Mouse (Mus musculus) embryonic facial prominence, embryonic 11.5 days (tissue): Measurements from ENCODE around the gene Minos1. TPM values are rescaled to one million over a fixed set of nuclear protein-coding genes. Genes with fewer than 3 reads are reported as not detected.

Experiments used
- ATAC-seq: fragments of 200-750 bp; cut with Nextera tagmentation; replicated peaks from 2 replicates; pipeline ENCODE4 v1.8.0; 2017; ENCODE audit warnings: low read depth; ENCODE audit not compliant: insufficient number of reproducible peaks, low FRiP score, low TSS enrichment
- DNase-seq: peaks from one replicate; pipeline ENCODE4 v3.0.0-alpha.2; 2015; ENCODE audit warnings: low spot score
- H3K27ac ChIP-seq: fragments of 300-500 bp; sonication (generic); replicated peaks from 2 replicates; pipeline ENCODE4 v1.5.1; 2014; ENCODE audit warnings: mild to moderate bottlenecking, low read depth, low read length, control low read depth
- H3K27me3 ChIP-seq: fragments of 300-500 bp; sonication (generic); 2 replicates; pipeline ENCODE4 v1.6.1; 2014; ENCODE audit warnings: mild to moderate bottlenecking, low read length, moderate library complexity, mixed read lengths; ENCODE audit not compliant: control insufficient read depth, insufficient read depth
- H3K36me3 ChIP-seq: fragments of 300-500 bp; sonication (generic); replicated peaks from 2 replicates; pipeline ENCODE4 v1.6.1; 2014; ENCODE audit warnings: low read depth, mild to moderate bottlenecking, low read length, moderate library complexity, mixed read lengths; ENCODE audit not compliant: control insufficient read depth, insufficient read depth
- H3K4me1 ChIP-seq: fragments of 300-500 bp; sonication (generic); 2 replicates; pipeline ENCODE4 v1.6.1; 2014; ENCODE audit warnings: low read length, mixed read lengths; ENCODE audit not compliant: control insufficient read depth, insufficient read depth
- H3K4me2 ChIP-seq: fragments of 300-500 bp; sonication (generic); 2 replicates; pipeline ENCODE4 v1.6.1; 2014; ENCODE audit warnings: low read depth, mild to moderate bottlenecking, control low read depth, low read length, moderate library complexity
- H3K4me3 ChIP-seq: fragments of 300-500 bp; sonication (generic); 2 replicates; pipeline ENCODE4 v1.5.1; 2014; ENCODE audit warnings: low read depth, low read length, control low read depth
- H3K9ac ChIP-seq: fragments of 300-500 bp; sonication (generic); replicated peaks from 2 replicates; pipeline ENCODE4 v1.6.1; 2014; ENCODE audit warnings: mild to moderate bottlenecking, control low read depth, low read length
- H3K9me3 ChIP-seq: fragments of 300-500 bp; sonication (generic); replicated peaks from 2 replicates; pipeline ENCODE4 v1.6.1; 2016; ENCODE audit warnings: mild to moderate bottlenecking, low read length, inconsistent platforms, mixed read lengths; ENCODE audit not compliant: control insufficient read depth
- WGBS: fragments of 180-500 bp; shearing (Covaris S2); extraction: QIAGEN DNeasy Blood & Tissue Kit; methylation state at CpG from one replicate; pipeline ENCODE4 v1.1.7; 2014; 5-methylcytosine and 5-hydroxymethylcytosine counted together
- polyA plus RNA-seq: library from polyadenylated mRNA; unstranded; fragments of >200 nt; fragmentation: Nextera tagmentation; extraction: Ambion mirVana; gene quantifications from 2 replicates; pipeline ENCODE4 v1.2.1, GENCODE M21; 2014

The Minos1 gene
- polyA plus RNA-seq, 1 experiment from 2014 or later, result 522 TPM

DNA sequence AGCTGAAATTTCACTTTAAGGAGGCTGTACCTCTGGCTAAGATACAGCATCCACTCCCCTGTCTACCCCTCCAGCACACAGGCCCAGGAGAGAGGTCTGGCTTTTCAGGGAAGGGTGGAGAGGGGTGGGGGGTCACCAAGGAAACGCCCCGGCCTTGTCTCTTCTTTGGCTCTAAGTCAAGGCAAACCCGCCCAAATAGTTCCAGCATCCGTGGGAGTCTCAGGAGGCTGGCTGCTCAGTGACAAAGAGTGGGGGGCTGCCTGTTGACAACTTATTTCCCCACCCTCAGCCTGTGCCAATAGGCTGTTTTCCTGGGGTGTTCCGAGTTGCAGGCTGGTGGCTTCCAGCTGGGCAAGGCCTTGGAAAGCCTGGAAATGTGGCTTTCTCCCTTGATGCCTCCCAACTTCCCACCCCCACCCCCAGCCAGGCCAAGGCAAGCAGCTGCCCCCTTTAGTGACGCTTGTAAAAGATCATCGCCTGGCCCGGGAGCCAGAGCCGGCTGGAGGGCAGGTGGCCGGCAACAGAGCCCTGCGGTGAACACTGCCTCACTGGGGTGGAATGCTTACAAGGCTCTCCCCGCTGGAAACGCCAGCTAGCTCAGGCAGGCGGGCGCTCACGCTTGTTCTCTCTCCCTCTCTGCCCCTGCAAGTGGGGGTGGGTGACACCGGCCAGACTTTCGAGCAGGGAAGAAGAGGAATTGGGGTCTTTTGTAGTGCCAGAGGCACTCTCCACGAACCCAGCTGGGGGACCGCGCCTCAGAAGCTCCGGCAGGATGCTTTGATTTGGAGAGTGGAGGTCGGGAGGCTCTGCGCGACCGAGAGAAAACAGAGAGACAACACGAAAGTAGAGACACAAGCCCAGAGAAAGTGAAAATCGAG, 39.2 kb downstream of the Minos1 start:
- Histone ChIP-seq H3K27ac (peak overlapping the region; percentile 53), H3K9ac (peak overlapping the region; percentile 85), H3K27me3 (peaks cover 5% of the 10 kb centered on the region; the same call in 1 of the 2 replicates), H3K36me3 (no peaks in the 10 kb centered on the region), H3K4me1 (peaks cover 3% of the 10 kb centered on the region; the same call in 1 of the 2 replicates), H3K9me3 (no peaks in the 10 kb centered on the region), H3K4me3 (peak overlapping the region; percentile 63), H3K4me2 (peak overlapping the region; percentile 82)
- 3% methylated on average over 28 of the region's 28 CpGs for WGBS
- 0 out of 2 replicates have a peak, but pooled peaks have one; percentile 35 for ATAC-seq
- peak; percentile 57 for DNase-seq

GRCm38 (mm10) chr4:139091066-139091465, 39.8 kb downstream of the Minos1 start:
- Histone ChIP-seq H3K4me2 (peak overlapping the region; percentile 82), H3K4me1 (peaks cover 3% of the 10 kb centered on the region; the same call in 1 of the 2 replicates), H3K9me3 (no peaks in the 10 kb centered on the region), H3K27ac (peak overlapping the region; percentile 53; the same call in 1 of the 2 replicates), H3K9ac (peak overlapping the region; percentile 85), H3K27me3 (peaks cover 5% of the 10 kb centered on the region; the same call in 1 of the 2 replicates), H3K36me3 (no peaks in the 10 kb centered on the region), H3K4me3 (peak overlapping the region; percentile 63)
- 14% methylated on average over 7 of the region's 7 CpGs for WGBS
- ATAC-seq, result 0 out of 2 replicates have a peak, but pooled peaks have one; percentile 2
- DNase-seq, result peak; percentile 43

DNA sequence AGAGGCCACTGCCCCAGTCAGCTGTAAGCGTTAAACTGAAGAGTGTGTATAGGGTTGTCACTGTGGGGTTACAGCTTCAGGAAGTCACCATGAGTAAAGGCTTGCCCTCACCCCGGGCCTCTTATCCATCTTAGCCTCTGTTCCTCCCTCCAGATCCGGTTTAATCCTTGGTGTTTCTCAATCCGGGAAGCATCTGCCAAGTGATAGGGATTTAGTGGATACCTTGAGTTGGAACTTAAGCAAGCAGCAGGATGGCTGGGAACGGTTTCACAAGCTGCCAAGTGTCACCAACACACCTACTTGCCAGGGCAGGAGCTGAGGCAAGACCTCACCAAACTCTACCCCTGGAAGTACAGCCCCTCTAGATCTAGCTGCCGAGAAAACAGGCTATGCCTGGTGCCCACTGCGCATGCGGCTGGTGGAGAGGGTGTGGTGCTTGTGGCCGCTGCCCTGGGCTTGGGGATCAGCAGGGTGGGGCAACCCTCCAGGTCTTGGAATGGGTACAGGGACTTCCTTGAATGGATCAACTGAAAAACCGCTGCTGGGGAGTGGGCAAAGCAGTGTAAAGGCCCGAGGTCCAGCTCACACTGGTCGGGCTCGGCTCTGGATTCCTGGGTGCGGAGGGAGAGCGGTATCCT, 40.5 kb downstream of the Minos1 start:
- ATAC-seq (no peak), DNase-seq (no peak)
- peak overlapping the region; percentile 82 for H3K4me2 ChIP-seq
- H3K9me3 ChIP-seq, result no peaks in the 10 kb centered on the region
- H3K27ac ChIP-seq, result no peak overlapping the region
- H3K36me3 ChIP-seq, result no peaks in the 10 kb centered on the region
- H3K27me3 ChIP-seq, result peaks cover 5% of the 10 kb centered on the region; the same call in 1 of the 2 replicates
- H3K9ac ChIP-seq, result peak overlapping the region; percentile 85
- WGBS, result 59% methylated on average over 15 of the region's 15 CpGs
- peak overlapping the region; percentile 63 for H3K4me3 ChIP-seq
- H3K4me1 ChIP-seq, result peaks cover 3% of the 10 kb centered on the region; the same call in 1 of the 2 replicates

DNA sequence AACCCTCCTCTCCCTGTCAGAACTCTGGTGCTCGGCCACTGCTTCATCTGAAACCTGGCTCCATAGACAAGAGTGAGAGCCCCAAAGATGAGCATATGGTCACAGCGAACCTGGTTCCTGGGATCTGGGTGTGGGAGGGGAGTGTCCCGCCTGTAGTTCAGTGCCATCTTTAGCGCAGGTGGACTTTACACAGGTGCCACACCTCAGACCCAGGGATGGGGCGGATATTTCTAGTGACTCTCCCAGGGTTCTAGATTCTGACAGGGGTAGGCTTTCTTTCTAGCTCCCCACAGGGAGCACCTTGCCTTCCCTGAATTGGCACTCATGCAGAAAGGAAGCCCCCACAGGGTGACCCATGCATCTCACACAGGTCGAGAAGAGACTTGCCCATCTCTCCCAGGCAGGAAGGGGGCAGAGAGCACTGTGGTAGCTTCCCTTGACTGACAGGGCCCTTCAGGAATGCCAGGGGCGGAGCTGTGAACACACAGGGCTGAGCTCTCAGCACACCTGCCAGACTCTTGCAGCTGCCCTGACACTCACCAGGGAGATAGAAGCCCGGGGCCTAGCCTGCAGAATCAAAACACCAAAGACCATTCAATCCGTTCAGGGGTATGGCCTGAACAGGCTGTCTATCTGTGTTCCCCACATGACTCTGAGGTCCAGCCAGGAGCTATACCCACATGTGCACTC, 41.8 kb downstream of the Minos1 start:
- ATAC-seq, result no peak
- no peak overlapping the region for H3K4me3 ChIP-seq
- no peak overlapping the region for H3K4me2 ChIP-seq
- peaks cover 5% of the 10 kb centered on the region; the same call in 1 of the 2 replicates for H3K27me3 ChIP-seq
- no peaks in the 10 kb centered on the region for H3K9me3 ChIP-seq
- WGBS, result 55% methylated on average over 9 of the region's 9 CpGs
- DNase-seq, result no peak
- H3K27ac ChIP-seq, result no peak overlapping the region
- no peak overlapping the region for H3K9ac ChIP-seq
- peaks cover 3% of the 10 kb centered on the region; the same call in 1 of the 2 replicates for H3K4me1 ChIP-seq
- H3K36me3 ChIP-seq, result no peaks in the 10 kb centered on the region

GRCm38 (mm10) chr4:139086984-139087383, 43.9 kb downstream of the Minos1 start:
- Histone ChIP-seq H3K27ac (no peak overlapping the region), H3K4me2 (no peak overlapping the region), H3K27me3 (peaks cover 2% of the 10 kb centered on the region; the same call in 1 of the 2 replicates), H3K9ac (no peak overlapping the region), H3K9me3 (no peaks in the 10 kb centered on the region), H3K4me3 (no peak overlapping the region), H3K36me3 (no peaks in the 10 kb centered on the region), H3K4me1 (peaks cover 7% of the 10 kb centered on the region)
- DNase-seq (no peak), ATAC-seq (no peak)
- 75% methylated on average over 4 of the region's 4 CpGs for WGBS

DNA sequence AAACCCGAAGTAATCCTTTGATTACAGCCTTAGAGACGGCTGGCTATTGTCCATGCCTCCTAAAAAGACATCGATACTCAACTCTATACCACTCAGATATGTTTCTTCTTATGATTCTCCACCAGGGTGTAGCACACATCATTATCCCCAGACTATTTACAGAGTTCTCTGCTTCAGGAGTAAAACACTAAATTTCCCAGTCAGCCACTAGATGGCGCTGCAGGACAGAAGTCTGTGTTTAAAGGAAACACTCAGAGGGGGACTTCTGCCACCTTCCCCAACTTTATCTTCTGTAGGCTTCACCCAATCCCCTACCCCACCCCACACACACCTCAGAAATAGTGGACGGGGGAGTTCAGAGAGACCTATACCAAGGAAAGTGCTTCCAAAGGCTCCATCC, 44.9 kb downstream of the Minos1 start:
- H3K9me3 ChIP-seq, result no peaks in the 10 kb centered on the region
- no peak overlapping the region for H3K4me3 ChIP-seq
- peaks cover 2% of the 10 kb centered on the region; the same call in 1 of the 2 replicates for H3K27me3 ChIP-seq
- H3K9ac ChIP-seq, result no peak overlapping the region
- peaks cover 6% of the 10 kb centered on the region for H3K4me1 ChIP-seq
- H3K27ac ChIP-seq, result no peak overlapping the region
- 20% methylated on average over 5 of the region's 5 CpGs for WGBS
- H3K4me2 ChIP-seq, result no peak overlapping the region
- H3K36me3 ChIP-seq, result no peaks in the 10 kb centered on the region
- DNase-seq (peak; percentile 93), ATAC-seq (no peak)

DNA sequence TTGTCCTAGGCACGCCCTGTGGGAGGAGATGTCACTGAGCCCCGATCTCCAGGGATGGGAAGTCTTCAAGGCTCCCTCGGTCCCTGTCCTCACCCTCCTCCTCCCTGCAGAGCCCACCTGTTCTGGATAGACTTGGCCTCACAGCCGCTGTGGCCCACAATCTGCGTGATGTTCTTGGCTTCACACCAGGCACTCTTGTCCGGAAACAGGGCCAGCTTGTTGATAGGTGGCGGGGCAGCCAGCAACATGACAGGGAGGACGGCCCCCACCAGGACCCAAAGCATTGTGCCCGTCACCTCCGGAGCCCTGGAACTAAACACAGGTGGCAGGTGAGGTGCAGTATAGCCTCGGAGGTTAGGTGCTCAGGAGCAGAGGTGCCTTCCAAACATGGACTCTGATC, 45.6 kb downstream of the Minos1 start:
- H3K9ac ChIP-seq, result no peak overlapping the region
- H3K36me3 ChIP-seq, result no peaks in the 10 kb centered on the region
- no peak overlapping the region for H3K4me3 ChIP-seq
- peaks cover 4% of the 10 kb centered on the region for H3K4me1 ChIP-seq
- no peak overlapping the region for H3K4me2 ChIP-seq
- H3K9me3 ChIP-seq, result no peaks in the 10 kb centered on the region
- DNase-seq, result no peak
- no peak for ATAC-seq
- no peaks in the 10 kb centered on the region for H3K27me3 ChIP-seq
- no peak overlapping the region for H3K27ac ChIP-seq
- 75% methylated on average over 11 of the region's 11 CpGs for WGBS
